Mouse (Mus musculus) adrenal gland, postnatal 25 days (tissue): ENCODE measurements around the gene Gm7138. TPM values are rescaled to one million over a fixed set of nuclear protein-coding genes. Genes with fewer than 3 reads are reported as not detected.
"Not testable (repeated sequence)": the region's sequence is repeated elsewhere in the genome, so short reads cannot be mapped to it uniquely, and the experiment has no call there.

Experiments
- DNase-seq: peaks from one replicate; pipeline ENCODE4 v3.0.0; 2021; ENCODE audit warnings: mixed read lengths
- total RNA-seq: library from RNA; stranded (reverse); gene quantifications from 2 replicates; pipeline ENCODE4 v1.2.3, GENCODE M21; 2021

Gene Gm7138
- total RNA-seq, 1 experiment from 2014 or later: not detected

DNA sequence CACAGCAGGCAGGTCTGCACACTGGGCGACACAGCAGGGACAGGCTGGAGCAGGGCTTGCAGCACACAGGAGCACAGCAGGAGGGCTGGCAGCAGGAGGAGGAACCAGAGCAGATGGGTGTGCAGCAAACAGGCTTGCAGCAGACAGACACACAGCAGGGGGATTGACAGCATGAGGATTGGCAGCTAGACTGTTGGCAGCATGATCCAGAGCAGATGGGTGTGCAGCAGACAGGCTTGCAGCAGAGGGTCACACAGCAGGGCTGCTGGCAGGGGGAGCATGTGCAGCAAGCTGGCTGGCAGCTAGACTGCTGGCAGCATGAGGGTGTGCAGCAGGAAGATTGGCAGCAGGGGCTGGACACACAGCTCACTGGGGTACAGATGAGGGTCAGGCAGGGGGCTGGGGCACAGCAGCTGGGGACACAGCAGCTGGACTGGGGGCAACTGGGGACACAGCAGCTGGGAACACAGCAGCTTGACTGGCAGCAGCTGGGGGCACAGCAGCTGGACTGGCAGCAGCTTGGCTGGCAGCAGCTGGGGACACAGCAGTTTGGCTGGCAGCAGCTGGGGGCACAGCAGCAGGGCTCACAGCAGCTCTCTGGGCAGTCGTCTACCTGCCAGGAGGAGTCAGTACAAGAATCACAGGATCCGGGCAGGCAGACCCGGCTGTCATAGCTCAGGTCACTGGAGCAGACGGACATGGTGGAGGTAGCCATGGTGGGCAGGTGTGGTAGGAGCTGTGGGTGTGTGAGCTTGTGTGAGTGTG, 34.6 kb downstream of the Gm7138 start, which contains the start of gene Gm18596:
TSS of gene Gm18596 (minus strand) at position 715 of the 765 bp plus-strand sequence.
- not testable (repeated sequence) for DNase-seq

DNA sequence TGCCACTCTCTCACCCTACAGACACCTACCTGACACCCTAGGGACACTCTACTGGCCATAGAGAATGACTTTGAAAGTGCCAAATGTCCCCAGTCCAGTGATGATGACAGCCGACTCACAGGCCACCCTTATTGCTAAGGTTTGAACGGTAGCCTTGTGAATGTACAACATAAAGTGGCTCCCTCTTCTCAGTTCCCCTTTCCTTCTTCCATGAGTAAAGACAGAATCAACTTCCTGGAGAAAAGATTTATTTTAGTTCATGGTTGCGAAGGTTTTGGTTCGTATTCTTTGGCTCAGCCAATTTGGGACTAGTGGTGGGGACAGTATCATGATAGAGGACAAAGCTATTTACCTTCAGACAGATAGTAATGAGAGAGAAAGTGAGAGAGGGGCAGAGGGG, 37.8 kb downstream of the Gm7138 start:
- no peak for DNase-seq

DNA sequence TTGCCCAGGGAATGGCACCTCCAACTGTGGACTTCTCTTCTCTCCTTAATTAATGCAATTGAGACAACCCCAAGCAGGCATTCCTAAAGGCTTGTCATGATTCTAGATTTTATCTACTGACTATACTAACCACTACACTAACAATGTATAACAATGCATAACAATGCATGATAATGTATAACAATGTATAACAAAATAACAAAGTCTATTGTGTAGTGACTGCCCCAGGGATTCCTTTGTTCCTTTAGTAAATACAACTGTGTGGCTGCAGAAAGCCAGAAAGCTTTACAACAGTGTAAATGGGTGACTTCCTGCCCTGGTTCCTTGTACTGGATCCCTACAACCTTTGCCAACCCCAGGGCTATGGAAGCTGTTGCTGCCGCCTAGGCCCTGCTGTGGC, 40.8 kb downstream of the Gm7138 start:
- DNase-seq: no peak

DNA sequence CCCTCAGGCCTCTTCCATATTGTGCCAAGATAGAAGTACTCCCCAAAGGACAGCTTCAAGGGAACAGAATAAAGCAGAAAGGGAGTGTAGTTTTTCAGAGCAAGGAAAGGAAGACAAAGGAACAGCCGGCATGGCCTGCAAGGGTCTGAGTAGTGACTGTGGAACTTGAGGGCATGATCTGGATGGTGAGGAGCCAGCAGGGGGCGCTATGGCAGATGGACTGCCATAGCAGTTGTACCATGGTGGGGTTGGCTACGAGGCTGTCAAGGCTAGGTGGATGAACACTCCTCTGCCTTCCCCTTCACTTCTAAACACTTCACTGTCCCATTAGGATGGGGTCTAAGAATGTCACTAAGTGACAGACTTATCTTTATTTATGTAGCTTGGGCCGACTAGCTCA, 47.5 kb downstream of the Gm7138 start:
- DNase-seq: peak; percentile 8

DNA sequence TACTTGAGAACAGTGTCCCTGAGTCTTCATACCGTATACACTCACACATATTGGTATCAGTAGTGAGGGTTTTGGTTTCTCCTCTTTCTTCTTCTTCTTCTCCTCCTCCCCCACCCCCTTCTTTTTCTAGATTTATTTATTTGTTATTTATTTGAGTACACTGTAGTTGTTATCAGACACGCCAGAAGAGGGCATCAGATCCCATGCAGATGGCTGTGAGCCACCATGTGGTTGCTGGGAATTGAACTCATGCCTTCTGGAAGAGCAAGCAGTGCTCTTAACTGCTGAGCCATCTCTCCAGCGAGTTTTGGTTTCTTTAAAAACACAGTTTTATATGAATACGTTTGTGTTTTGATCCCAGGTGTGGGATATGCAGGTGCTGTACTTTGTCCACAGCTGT, 48.5 kb downstream of the Gm7138 start:
- DNase-seq: no peak

Other genes with a start within 250 kb of the Gm7138 start
- gene Itgb2, start 246.7 kb downstream of the Gm7138 start, total RNA-seq: 2.2 and 3.3 TPM in 2 replicates
- gene Pttg1ip, start 195.2 kb downstream of the Gm7138 start, total RNA-seq: 154 and 195 TPM in 2 replicates
- 104 and 117 TPM in 2 replicates for gene Sumo3, start 170.8 kb downstream of the Gm7138 start, total RNA-seq
- gene Gm49325, start 170.7 kb downstream of the Gm7138 start, total RNA-seq: 20.9 TPM in 1 of 2 replicates, not detected in the other
- gene Ube2g2, start 154.7 kb downstream of the Gm7138 start, total RNA-seq: 45.4 and 45.5 TPM in 2 replicates
- gene Tspear, start 90.4 kb downstream of the Gm7138 start, total RNA-seq: 0.39 and 0.86 TPM in 2 replicates
- gene Gm19402, start 86.2 kb downstream of the Gm7138 start, total RNA-seq: not detected in 2 replicates
- not detected in 2 replicates for gene Gm9508, start 79.7 kb downstream of the Gm7138 start, total RNA-seq
- gene Gm10272, start 70.3 kb downstream of the Gm7138 start, total RNA-seq: not detected in 2 replicates
- gene Gm10024, start 65.5 kb downstream of the Gm7138 start, total RNA-seq: not detected in 2 replicates
- not detected in 2 replicates for gene Gm10142, start 61.1 kb downstream of the Gm7138 start, total RNA-seq
- gene Krtap12-1, start 56.3 kb downstream of the Gm7138 start, total RNA-seq: not detected in 2 replicates
- gene Gm10100, start 50.5 kb downstream of the Gm7138 start, total RNA-seq: not detected in 2 replicates
- not detected in 2 replicates for gene Gm18596, start 34.3 kb downstream of the Gm7138 start, total RNA-seq
- gene Gm9736, start 25.6 kb downstream of the Gm7138 start, total RNA-seq: not detected in 2 replicates
- not detected in 2 replicates for gene Gm3233, start 17.3 kb downstream of the Gm7138 start, total RNA-seq
- not detected in 2 replicates for gene Gm3238, start 5.6 kb downstream of the Gm7138 start, total RNA-seq
- not detected in 2 replicates for gene Gm3250, start 5.6 kb upstream of the Gm7138 start, total RNA-seq
- not detected in 2 replicates for gene Gm7137, start 11.3 kb upstream of the Gm7138 start, total RNA-seq
- not detected in 2 replicates for gene Gm9639, start 18.1 kb upstream of the Gm7138 start, total RNA-seq
- not detected in 2 replicates for gene Gm19668, start 22.2 kb upstream of the Gm7138 start, total RNA-seq
- not detected in 2 replicates for gene Gm9507, start 34.9 kb upstream of the Gm7138 start, total RNA-seq
- gene Gm2696, start 37.7 kb upstream of the Gm7138 start, total RNA-seq: not detected in 2 replicates
- gene Krtap10-4, start 50.2 kb upstream of the Gm7138 start, total RNA-seq: not detected in 2 replicates
- gene Krtap10-10, start 59.0 kb upstream of the Gm7138 start, total RNA-seq: not detected in 2 replicates
- gene Gm36176, start 69.9 kb upstream of the Gm7138 start, total RNA-seq: not detected in 2 replicates
- not detected in 2 replicates for gene Gm10318, start 75.9 kb upstream of the Gm7138 start, total RNA-seq
- not detected in 2 replicates for gene Gm3285, start 85.0 kb upstream of the Gm7138 start, total RNA-seq
- gene Lrrc3, start 125.6 kb upstream of the Gm7138 start, total RNA-seq: 5.5 and 8.0 TPM in 2 replicates
- gene Trpm2, start 193.6 kb upstream of the Gm7138 start, total RNA-seq: 1.2 and 2.7 TPM in 2 replicates
- gene 1810043G02Rik, start 201.6 kb upstream of the Gm7138 start, total RNA-seq: 18.5 and 22.1 TPM in 2 replicates
- gene Pfkl, start 233.1 kb upstream of the Gm7138 start, total RNA-seq: 91.4 and 96.0 TPM in 2 replicates